Mouse (Mus musculus) hindbrain, embryonic 11.5 days (tissue): ENCODE measurements around the gene Adgrf2. TPM values are rescaled to one million over a fixed set of nuclear protein-coding genes. Genes with fewer than 3 reads are reported as not detected.

Experiments
- ATAC-seq: fragments of 200-750 bp; cut with Nextera tagmentation; 2 replicates; pipeline ENCODE4 v1.8.0; 2017; ENCODE audit warnings: mild to moderate bottlenecking, moderate TSS enrichment, moderate library complexity; ENCODE audit not compliant: low FRiP score
- DNase-seq: peaks from one replicate; pipeline ENCODE4 v3.0.0-alpha.2; 2015; ENCODE audit warnings: low spot score
- H3K27ac ChIP-seq: fragments of 300-500 bp; sonication (generic); 2 replicates; pipeline ENCODE4 v1.5.1; 2014; ENCODE audit warnings: mild to moderate bottlenecking, low read depth, low read length
- H3K27me3 ChIP-seq: fragments of 300-500 bp; sonication (generic); 2 replicates; pipeline ENCODE4 v1.6.1; 2014; ENCODE audit warnings: mild to moderate bottlenecking, low read length, moderate library complexity, mixed read lengths; ENCODE audit not compliant: control insufficient read depth, insufficient read depth
- H3K36me3 ChIP-seq: fragments of 300-500 bp; sonication (generic); 2 replicates; pipeline ENCODE4 v1.6.1; 2014; ENCODE audit warnings: mild to moderate bottlenecking, low read length, moderate library complexity, mixed read lengths; ENCODE audit not compliant: control insufficient read depth, insufficient read depth
- H3K4me1 ChIP-seq: fragments of 300-500 bp; sonication (generic); replicated peaks from 2 replicates; pipeline ENCODE4 v1.6.1; 2014; ENCODE audit warnings: low read length, mixed read lengths; ENCODE audit not compliant: control insufficient read depth, insufficient read depth
- H3K4me2 ChIP-seq: fragments of 300-500 bp; sonication (generic); replicated peaks from 2 replicates; pipeline ENCODE4 v1.6.1; 2014; ENCODE audit warnings: mild to moderate bottlenecking, low read depth, low read length
- H3K4me3 ChIP-seq: fragments of 300-500 bp; sonication (generic); 2 replicates; pipeline ENCODE4 v1.5.1; 2014; ENCODE audit warnings: low read depth, low read length
- H3K9ac ChIP-seq: fragments of 300-500 bp; sonication (generic); 2 replicates; pipeline ENCODE4 v1.6.1; 2014; ENCODE audit warnings: low read depth, low read length
- H3K9me3 ChIP-seq: fragments of 300-500 bp; sonication (generic); 2 replicates; pipeline ENCODE4 v1.6.1; 2016; ENCODE audit warnings: low read length; ENCODE audit not compliant: control insufficient read depth
- WGBS: fragments of 180-500 bp; shearing (Covaris S2); extraction: QIAGEN DNeasy Blood & Tissue Kit; methylation state at CpG from one replicate; pipeline ENCODE4 v1.1.7; 2014; 5-methylcytosine and 5-hydroxymethylcytosine counted together
- polyA plus RNA-seq: library from polyadenylated mRNA; unstranded; fragments of >200 nt; fragmentation: Nextera tagmentation; extraction: Ambion mirVana; gene quantifications from 2 replicates; pipeline ENCODE4 v1.2.1, GENCODE M21; 2014

Gene Adgrf2
- polyA plus RNA-seq, 1 experiment from 2014 or later: not detected

GRCm38 (mm10) chr17:42690531-42690930 lies 51.4 kb downstream of the Adgrf2 start:
- no peaks in the 10 kb centered on the region for H3K27me3 ChIP-seq
- DNase-seq (no peak), ATAC-seq (no peak)
- H3K4me2 ChIP-seq: no peak overlapping the region
- WGBS: 87% methylated on average over 8 of the region's 8 CpGs
- H3K4me1 ChIP-seq: no peaks in the 10 kb centered on the region
- no peak overlapping the region for H3K4me3 ChIP-seq
- H3K9ac ChIP-seq: no peak overlapping the region
- H3K36me3 ChIP-seq: no peaks in the 10 kb centered on the region
- H3K9me3 ChIP-seq: no peaks in the 10 kb centered on the region
- no peak overlapping the region for H3K27ac ChIP-seq

Other genes with a start within 250 kb of the Adgrf2 start
- 0.10 TPM in 1 of 2 replicates, not detected in the other for gene Opn5, start 130.8 kb downstream of the Adgrf2 start, polyA plus RNA-seq
- gene Adgrf4, start 49.9 kb downstream of the Adgrf2 start, polyA plus RNA-seq: 0.06 and 0.11 TPM in 2 replicates
- gene Cd2ap, start 134.5 kb upstream of the Adgrf2 start, polyA plus RNA-seq: 13.9 and 16.1 TPM in 2 replicates